Mouse (Mus musculus): Measurements from ENCODE around the gene Col7a1. TPM values are rescaled to one million over a fixed set of nuclear protein-coding genes. Genes with fewer than 3 reads are reported as not detected.

Gene Col7a1
- polyA plus RNA-seq, 1 experiment, result 10.1 TPM

- Histone ChIP-seq H3K36me3 (ENCODE audit: control insufficient read depth, insufficient read depth) (no peaks in the 10 kb centered on the region), H3ac (ENCODE audit: control insufficient read depth, insufficient read length, low read depth) (no peak overlapping the region), H3K79me3 (ENCODE audit: low read depth) (no peaks in the 10 kb centered on the region), H3K4me3 (ENCODE audit: insufficient read depth, poor library complexity, severe bottlenecking) (no peak overlapping the region), H3K27me3 (ENCODE audit: control insufficient read depth, insufficient read depth, insufficient read length) (no peaks in the 10 kb centered on the region), H3K79me2 (ENCODE audit: control insufficient read depth, insufficient read depth) (no peaks in the 10 kb centered on the region)
- no peak for TF ChIP-seq USF1 (IDR thresholded peaks at IDR 0.05; ENCODE audit: low read depth)
- no peak for TF ChIP-seq FOSL1 (IDR thresholded peaks at IDR 0.05; ENCODE audit: insufficient read depth, low read length, poor library complexity, severe bottlenecking)
- no peak for TF ChIP-seq MAX (IDR thresholded peaks at IDR 0.05)
- no peak for TF ChIP-seq MYOG (IDR thresholded peaks at IDR 0.05; ENCODE audit: control insufficient read depth, extremely low read depth, insufficient read length)
- TF ChIP-seq CEBPB (IDR thresholded peaks at IDR 0.05; ENCODE audit: low read depth), result no peak
- TF ChIP-seq CTCF (IDR thresholded peaks at IDR 0.05; ENCODE audit: control insufficient read depth, insufficient read depth, insufficient read length), result no peak
- no peak for TF ChIP-seq MYOD1 (IDR thresholded peaks at IDR 0.05; ENCODE audit: control insufficient read depth, insufficient read length, low read depth)
Measured at GRCm38 (mm10) chr9:109022866-109023685, 69.7 kb downstream of the Col7a1 start.

DNA sequence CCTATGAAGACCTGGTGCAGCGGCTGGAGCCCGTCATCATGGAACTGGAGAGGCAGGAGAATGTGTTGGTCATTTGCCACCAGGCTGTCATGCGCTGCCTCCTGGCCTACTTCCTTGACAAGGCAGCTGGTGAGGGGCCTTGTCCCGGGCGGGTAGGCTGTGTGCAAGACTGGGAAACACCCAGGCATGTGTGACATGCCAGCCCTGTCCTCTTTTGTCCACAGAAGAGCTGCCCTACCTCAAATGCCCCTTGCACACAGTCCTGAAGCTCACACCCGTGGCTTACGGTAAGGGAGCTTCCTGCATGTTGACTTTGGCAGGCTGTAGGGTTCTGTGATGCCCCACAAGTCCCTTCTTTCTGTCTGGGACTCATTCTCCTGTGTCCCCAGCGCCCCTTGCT lies 74.1 kb downstream of the Col7a1 start:
- H3K27me3 ChIP-seq (ENCODE audit: control insufficient read depth, insufficient read depth, insufficient read length), result no peaks in the 10 kb centered on the region
- TF ChIP-seq MAX (IDR thresholded peaks at IDR 0.05), result no peak
- no peaks in the 10 kb centered on the region for H3K79me3 ChIP-seq (ENCODE audit: low read depth)
- H3K36me3 ChIP-seq (ENCODE audit: control insufficient read depth, insufficient read depth), result peaks cover 5% of the 10 kb centered on the region
- no peaks in the 10 kb centered on the region for H3K79me2 ChIP-seq (ENCODE audit: control insufficient read depth, insufficient read depth)
- H3ac ChIP-seq (ENCODE audit: control insufficient read depth, insufficient read length, low read depth), result no peak overlapping the region
- no peak overlapping the region for H3K4me3 ChIP-seq (ENCODE audit: insufficient read depth, poor library complexity, severe bottlenecking)

DNA sequence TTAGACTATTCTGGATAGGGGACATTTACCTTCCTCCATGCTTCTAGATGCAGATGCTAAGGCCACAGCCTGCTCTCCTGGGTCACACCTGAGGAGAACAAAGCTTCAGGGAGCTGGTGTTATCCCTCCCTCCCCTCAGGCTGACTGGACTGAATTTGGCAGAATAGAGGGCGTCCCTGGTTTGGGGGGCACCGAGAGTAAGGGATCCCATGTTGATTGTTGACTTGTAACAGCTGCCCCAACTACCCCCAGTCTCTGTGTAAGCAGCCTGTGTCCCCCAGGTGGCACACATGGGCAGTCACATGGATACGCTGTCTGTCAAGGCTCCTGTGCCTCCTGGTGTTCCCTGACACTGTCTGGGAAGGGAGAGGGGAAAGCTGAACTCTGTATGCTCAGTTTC lies 75.0 kb downstream of the Col7a1 start:
- Histone ChIP-seq H3K4me3 (ENCODE audit: insufficient read depth, poor library complexity, severe bottlenecking) (no peak overlapping the region), H3K36me3 (ENCODE audit: control insufficient read depth, insufficient read depth) (peaks cover 5% of the 10 kb centered on the region), H3K79me3 (ENCODE audit: low read depth) (no peaks in the 10 kb centered on the region), H3K27me3 (ENCODE audit: control insufficient read depth, insufficient read depth, insufficient read length) (no peaks in the 10 kb centered on the region), H3ac (ENCODE audit: control insufficient read depth, insufficient read length, low read depth) (no peak overlapping the region), H3K79me2 (ENCODE audit: control insufficient read depth, insufficient read depth) (no peaks in the 10 kb centered on the region)
- TF ChIP-seq CTCF (IDR thresholded peaks at IDR 0.05; ENCODE audit: control insufficient read depth, insufficient read depth, insufficient read length) (no peak), USF1 (IDR thresholded peaks at IDR 0.05; ENCODE audit: low read depth) (no peak), MYOD1 (IDR thresholded peaks at IDR 0.05; ENCODE audit: control insufficient read depth, insufficient read length, low read depth) (no peak), FOSL1 (IDR thresholded peaks at IDR 0.05; ENCODE audit: insufficient read depth, low read length, poor library complexity, severe bottlenecking) (no peak), MYOG (IDR thresholded peaks at IDR 0.05; ENCODE audit: control insufficient read depth, extremely low read depth, insufficient read length) (no peak), CEBPB (IDR thresholded peaks at IDR 0.05; ENCODE audit: low read depth) (no peak), MAX (IDR thresholded peaks at IDR 0.05) (no peak)

DNA sequence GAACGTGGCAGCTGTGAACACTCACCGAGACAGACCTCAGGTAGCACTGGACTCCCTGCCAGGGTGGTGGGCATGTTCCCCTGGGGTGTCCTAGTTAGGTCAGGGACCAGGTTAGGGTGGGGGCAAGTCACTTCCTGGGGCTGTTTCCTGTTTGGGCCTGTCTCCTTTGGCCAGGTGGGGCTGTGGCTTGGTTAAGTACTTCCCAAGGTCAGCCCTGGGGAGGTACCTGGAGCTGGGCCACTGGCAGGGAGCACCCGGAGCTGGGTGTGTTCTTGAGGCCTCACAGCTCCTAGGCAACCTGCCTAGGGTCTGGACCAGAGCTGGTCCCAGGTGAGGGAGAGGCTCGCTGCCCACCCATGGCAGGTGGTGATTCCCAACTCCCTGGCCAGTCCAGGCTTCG lies 75.5 kb downstream of the Col7a1 start:
- no peaks in the 10 kb centered on the region for H3K79me3 ChIP-seq (ENCODE audit: low read depth)
- H3K36me3 ChIP-seq (ENCODE audit: control insufficient read depth, insufficient read depth), result peaks cover 5% of the 10 kb centered on the region
- no peak overlapping the region for H3ac ChIP-seq (ENCODE audit: control insufficient read depth, insufficient read length, low read depth)
- TF ChIP-seq FOSL1 (IDR thresholded peaks at IDR 0.05; ENCODE audit: insufficient read depth, low read length, poor library complexity, severe bottlenecking) (no peak), CTCF (IDR thresholded peaks at IDR 0.05; ENCODE audit: control insufficient read depth, insufficient read depth, insufficient read length) (no peak), MYOD1 (IDR thresholded peaks at IDR 0.05; ENCODE audit: control insufficient read depth, insufficient read length, low read depth) (no peak), CEBPB (IDR thresholded peaks at IDR 0.05; ENCODE audit: low read depth) (no peak), MYOG (IDR thresholded peaks at IDR 0.05; ENCODE audit: control insufficient read depth, extremely low read depth, insufficient read length) (no peak), MAX (IDR thresholded peaks at IDR 0.05) (no peak), USF1 (IDR thresholded peaks at IDR 0.05; ENCODE audit: low read depth) (no peak)
- H3K27me3 ChIP-seq (ENCODE audit: control insufficient read depth, insufficient read depth, insufficient read length), result no peaks in the 10 kb centered on the region
- H3K79me2 ChIP-seq (ENCODE audit: control insufficient read depth, insufficient read depth), result no peaks in the 10 kb centered on the region
- no peak overlapping the region for H3K4me3 ChIP-seq (ENCODE audit: insufficient read depth, poor library complexity, severe bottlenecking)

- no peaks in the 10 kb centered on the region for H3K27me3 ChIP-seq (ENCODE audit: control insufficient read depth, insufficient read depth, insufficient read length)
- H3K4me3 ChIP-seq (ENCODE audit: insufficient read depth, poor library complexity, severe bottlenecking), result no peak overlapping the region
- no peak overlapping the region for H3ac ChIP-seq (ENCODE audit: control insufficient read depth, insufficient read length, low read depth)
- TF ChIP-seq CEBPB (IDR thresholded peaks at IDR 0.05; ENCODE audit: low read depth) (no peak), CTCF (IDR thresholded peaks at IDR 0.05; ENCODE audit: control insufficient read depth, insufficient read depth, insufficient read length) (no peak), FOSL1 (IDR thresholded peaks at IDR 0.05; ENCODE audit: insufficient read depth, low read length, poor library complexity, severe bottlenecking) (no peak), USF1 (IDR thresholded peaks at IDR 0.05; ENCODE audit: low read depth) (no peak), MAX (IDR thresholded peaks at IDR 0.05) (no peak), MYOG (IDR thresholded peaks at IDR 0.05; ENCODE audit: control insufficient read depth, extremely low read depth, insufficient read length) (no peak), MYOD1 (IDR thresholded peaks at IDR 0.05; ENCODE audit: control insufficient read depth, insufficient read length, low read depth) (no peak)
- no peaks in the 10 kb centered on the region for H3K79me3 ChIP-seq (ENCODE audit: low read depth)
- peaks cover 5% of the 10 kb centered on the region for H3K36me3 ChIP-seq (ENCODE audit: control insufficient read depth, insufficient read depth)
- H3K79me2 ChIP-seq (ENCODE audit: control insufficient read depth, insufficient read depth), result no peaks in the 10 kb centered on the region
Measured at GRCm38 (mm10) chr9:109030312-109030711, 76.9 kb downstream of the Col7a1 start.

DNA sequence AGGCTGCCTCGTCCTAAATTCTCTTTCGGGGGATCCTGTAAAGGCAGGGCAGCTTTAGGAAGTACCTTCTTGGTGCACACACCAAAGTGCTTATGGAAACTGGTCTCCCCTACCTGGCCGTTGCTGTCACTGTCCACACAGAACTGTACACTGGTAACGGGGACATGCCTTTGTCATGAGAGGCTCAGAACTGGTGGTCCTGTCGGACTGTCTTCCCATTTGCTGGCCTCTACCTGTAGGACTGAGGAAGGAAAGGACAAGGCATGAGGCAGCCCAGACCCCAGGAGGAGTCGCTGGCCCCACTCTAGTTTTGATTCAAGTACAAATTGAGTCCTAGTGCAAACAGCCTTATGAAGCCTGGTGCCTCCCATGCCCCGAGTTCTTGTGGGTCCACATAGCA lies 77.6 kb downstream of the Col7a1 start:
- no peak for TF ChIP-seq CEBPB (IDR thresholded peaks at IDR 0.05; ENCODE audit: low read depth)
- TF ChIP-seq MYOG (IDR thresholded peaks at IDR 0.05; ENCODE audit: control insufficient read depth, extremely low read depth, insufficient read length), result no peak
- TF ChIP-seq CTCF (IDR thresholded peaks at IDR 0.05; ENCODE audit: control insufficient read depth, insufficient read depth, insufficient read length), result no peak
- no peak for TF ChIP-seq MYOD1 (IDR thresholded peaks at IDR 0.05; ENCODE audit: control insufficient read depth, insufficient read length, low read depth)
- no peak for TF ChIP-seq USF1 (IDR thresholded peaks at IDR 0.05; ENCODE audit: low read depth)
- TF ChIP-seq FOSL1 (IDR thresholded peaks at IDR 0.05; ENCODE audit: insufficient read depth, low read length, poor library complexity, severe bottlenecking), result no peak
- TF ChIP-seq MAX (IDR thresholded peaks at IDR 0.05), result no peak
- H3K4me3 ChIP-seq (ENCODE audit: insufficient read depth, poor library complexity, severe bottlenecking), result no peak overlapping the region
- H3K79me3 ChIP-seq (ENCODE audit: low read depth), result no peaks in the 10 kb centered on the region
- H3K27me3 ChIP-seq (ENCODE audit: control insufficient read depth, insufficient read depth, insufficient read length), result no peaks in the 10 kb centered on the region
- no peak overlapping the region for H3ac ChIP-seq (ENCODE audit: control insufficient read depth, insufficient read length, low read depth)
- peaks cover 5% of the 10 kb centered on the region for H3K36me3 ChIP-seq (ENCODE audit: control insufficient read depth, insufficient read depth)
- H3K79me2 ChIP-seq (ENCODE audit: control insufficient read depth, insufficient read depth), result no peaks in the 10 kb centered on the region

Data from C2C12 (cell line).